Mouse (Mus musculus) bone marrow, adult 2 months (tissue): ENCODE measurements around the gene Pappa. TPM values are rescaled to one million over a fixed set of nuclear protein-coding genes. Genes with fewer than 3 reads are reported as not detected.

Source experiments
- H3K27ac ChIP-seq: fragments of 200-500 bp; 2 replicates; pipeline ENCODE4 v1.5.1; 2012; ENCODE audit warnings: low read depth, mild to moderate bottlenecking, control low read depth, inconsistent platforms, low read length; ENCODE audit not compliant: control insufficient read depth, poor library complexity, insufficient read depth
- H3K4me1 ChIP-seq: fragments of 200-500 bp; 2 replicates; pipeline ENCODE4 v1.6.1; 2011; ENCODE audit warnings: low read length; ENCODE audit not compliant: control insufficient read depth, insufficient read depth
- H3K4me3 ChIP-seq: fragments of 200-500 bp; replicated peaks from 2 replicates; pipeline ENCODE3; 2011; ENCODE audit warnings: mild to moderate bottlenecking, low read depth, low read length, control low read depth; ENCODE audit not compliant: control insufficient read depth
- CTCF ChIP-seq: fragments of 200-500 bp; IDR thresholded peaks from 2 replicates; pipeline ENCODE4 v1.5.1; 2011; ENCODE audit warnings: low read length, control low read depth; ENCODE audit not compliant: control insufficient read depth, insufficient read depth
- POLR2A ChIP-seq: fragments of 200-500 bp; IDR thresholded peaks from 2 replicates; pipeline ENCODE4 v1.6.1; 2011; ENCODE audit warnings: low read depth, mild to moderate bottlenecking, control low read depth, low read length, borderline replicate concordance; ENCODE audit not compliant: control insufficient read depth
- WGBS: fragments of 180-500 bp; shearing (Covaris S2); methylation state at CpG from one replicate; pipeline ENCODE4 v1.1.7; 2018; 5-methylcytosine and 5-hydroxymethylcytosine counted together
- polyA plus RNA-seq: library from polyadenylated mRNA; stranded (reverse); fragments of >200 nt; gene quantifications from 2 replicates; pipeline ENCODE4 v1.2.4, GENCODE M21; 2011; ENCODE audit warnings: low replicate concordance; ENCODE audit not compliant: missing spikeins, insufficient read depth, insufficient read length

The Pappa gene
- polyA plus RNA-seq, 1 experiment = 2.2 TPM

DNA sequence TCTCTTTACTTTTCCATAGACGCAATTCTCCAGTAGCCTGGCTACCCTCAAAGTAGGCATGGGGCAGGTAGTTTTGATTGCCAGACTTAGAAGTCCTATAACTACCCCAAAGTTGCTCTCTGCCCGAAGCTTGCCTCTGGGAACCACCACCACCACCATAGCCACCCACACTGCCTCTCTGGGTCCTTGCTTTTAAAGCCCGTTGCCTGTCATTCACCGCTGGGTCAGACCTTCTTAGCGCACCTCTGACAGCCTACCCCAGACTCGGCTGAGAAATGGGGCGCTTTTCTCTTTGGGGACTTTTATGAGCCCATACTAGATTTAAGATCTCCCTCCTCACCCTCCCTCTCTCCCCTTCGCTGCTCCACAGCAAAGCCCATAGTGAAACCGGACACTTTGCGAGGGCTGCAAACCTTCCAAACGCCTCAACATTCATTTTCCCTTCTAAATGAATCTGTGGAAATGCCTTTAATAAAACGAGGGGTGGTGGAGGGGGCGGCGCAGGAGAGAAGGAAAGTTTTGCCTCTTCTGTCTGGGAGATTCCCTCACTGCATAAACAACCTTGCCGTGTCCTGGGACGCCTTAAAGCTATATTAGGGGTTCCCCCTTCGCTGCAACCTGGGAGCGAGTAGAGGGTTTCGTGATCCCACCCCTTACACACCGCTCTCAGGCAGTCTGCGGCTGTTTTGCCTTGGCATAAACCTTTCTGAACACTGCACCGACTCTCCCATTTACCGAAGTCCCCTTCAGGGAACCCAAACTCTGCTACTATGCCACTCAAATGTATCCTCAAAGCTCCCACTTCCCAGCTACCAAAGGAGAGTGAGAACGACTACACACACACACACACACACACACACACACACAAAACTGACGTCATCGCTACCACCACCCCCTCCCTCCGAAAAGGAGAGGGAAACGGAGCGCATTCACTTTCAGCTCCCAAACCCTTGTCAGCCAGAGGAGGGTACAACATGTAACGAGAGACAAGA lies 1.7 kb downstream of the Pappa start:
- under 1% methylated on average over 30 of the region's 30 CpGs for WGBS
- H3K4me3 ChIP-seq = no peak overlapping the region
- TF ChIP-seq CTCF = no peak
- TF ChIP-seq POLR2A = no peak
- no peaks in the 10 kb centered on the region for H3K4me1 ChIP-seq
- H3K27ac ChIP-seq = 0 out of 2 replicates have a peak overlapping the region, but pooled peaks have one; percentile 9

- WGBS = 9% methylated on average over 23 of the region's 23 CpGs
- H3K4me3 ChIP-seq = no peak overlapping the region
Measured at GRCm38 (mm10) chr4:65126451-65127290, 2.7 kb downstream of the Pappa start.

GRCm38 (mm10) chr4:65127291-65127590 lies 3.3 kb downstream of the Pappa start:
- Histone ChIP-seq H3K4me3 (no peak overlapping the region), H3K27ac (no peak overlapping the region), H3K4me1 (no peaks in the 10 kb centered on the region)
- WGBS = 60% methylated on average over 6 of the region's 6 CpGs
- no peak for TF ChIP-seq POLR2A
- TF ChIP-seq CTCF = no peak

More at GRCm38 (mm10) chr4:65126451-65127290, 2.7 kb downstream of the Pappa start:
- Histone ChIP-seq H3K4me1 (no peaks in the 10 kb centered on the region), H3K27ac (no peak overlapping the region)
- no peak for TF ChIP-seq POLR2A
- no peak for TF ChIP-seq CTCF

DNA sequence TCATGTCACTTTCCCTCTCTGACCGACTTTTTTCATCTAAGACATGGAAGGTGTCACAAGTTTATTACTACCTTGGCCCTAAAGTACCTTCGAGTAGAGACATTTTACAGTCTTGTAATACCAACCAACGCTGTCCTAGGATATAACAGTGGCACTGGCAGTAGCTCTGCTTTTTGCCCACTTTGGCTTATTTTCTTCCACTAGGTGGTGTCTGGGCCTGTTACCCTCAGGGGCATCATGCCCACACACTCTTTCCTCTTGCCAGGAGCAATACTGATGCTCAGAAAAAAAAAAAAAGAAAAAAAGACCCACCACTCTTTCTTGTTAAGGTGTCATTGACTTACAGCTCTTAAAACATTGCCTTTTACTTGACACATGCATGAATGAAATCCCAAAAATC lies 8.7 kb downstream of the Pappa start:
- TF ChIP-seq CTCF = no peak
- TF ChIP-seq POLR2A = no peak
- Histone ChIP-seq H3K4me3 (no peak overlapping the region), H3K4me1 (no peaks in the 10 kb centered on the region), H3K27ac (no peak overlapping the region)
- 71% methylated on average over 3 of the region's 3 CpGs for WGBS

GRCm38 (mm10) chr4:65134358-65134757 lies 10.4 kb downstream of the Pappa start:
- Histone ChIP-seq H3K4me3 (no peak overlapping the region), H3K4me1 (no peaks in the 10 kb centered on the region), H3K27ac (no peak overlapping the region)
- TF ChIP-seq CTCF (no peak), POLR2A (no peak)
- 63% methylated on average over 5 of the region's 5 CpGs for WGBS

DNA sequence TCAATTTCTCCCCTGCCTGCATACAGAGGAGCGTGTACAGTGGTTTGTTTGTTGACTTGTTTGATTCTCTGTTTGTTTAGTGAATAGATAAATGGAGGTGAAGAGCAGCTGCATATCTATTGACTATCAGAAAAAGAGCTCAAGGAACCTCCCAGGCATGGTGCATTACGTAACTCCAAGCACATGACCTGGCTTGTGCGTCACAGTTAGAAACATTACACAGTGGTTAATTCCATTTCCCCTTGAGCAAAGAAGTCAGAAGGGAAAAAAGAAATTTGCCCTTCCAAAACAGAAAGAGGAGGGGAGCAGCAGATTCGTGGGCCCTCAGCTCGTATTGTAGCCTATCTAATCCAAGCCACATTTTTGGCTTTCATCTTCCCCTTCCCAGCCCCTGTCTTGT lies 11.1 kb downstream of the Pappa start:
- no peak overlapping the region for H3K27ac ChIP-seq
- 41% methylated on average over 5 of the region's 5 CpGs for WGBS
- TF ChIP-seq CTCF (no peak), POLR2A (no peak)

DNA sequence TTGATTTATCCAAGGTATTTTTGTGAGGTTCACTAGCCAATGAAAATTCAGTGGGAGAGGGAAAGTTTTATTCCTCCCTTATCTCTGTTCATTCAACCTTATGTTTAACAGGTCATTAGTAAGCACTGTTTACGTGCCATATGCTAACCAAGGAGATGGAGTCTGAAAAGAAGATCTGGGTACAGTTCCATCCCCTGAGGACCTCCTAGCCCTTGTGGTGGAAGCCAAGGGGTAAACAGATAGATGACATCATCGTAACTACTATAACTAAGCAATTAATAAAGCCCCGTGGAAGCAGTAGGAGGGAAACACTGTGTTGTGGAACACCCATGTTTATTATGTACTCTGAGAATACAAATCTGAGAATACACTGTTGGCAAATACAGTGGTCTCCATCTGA lies 12.6 kb downstream of the Pappa start:
- H3K4me3 ChIP-seq = no peak overlapping the region
- TF ChIP-seq CTCF = no peak
- no peaks in the 10 kb centered on the region for H3K4me1 ChIP-seq
- H3K27ac ChIP-seq = no peak overlapping the region
- 74% methylated on average over 3 of the region's 3 CpGs for WGBS

More for the DNA sequence above, 11.1 kb downstream of the Pappa start:
- no peaks in the 10 kb centered on the region for H3K4me1 ChIP-seq
- H3K4me3 ChIP-seq = no peak overlapping the region

- Histone ChIP-seq H3K4me1 (no peaks in the 10 kb centered on the region), H3K4me3 (no peak overlapping the region), H3K27ac (no peak overlapping the region)
- 83% methylated on average over 1 of the region's 1 CpGs for WGBS
- TF ChIP-seq POLR2A (no peak), CTCF (no peak)
Measured at GRCm38 (mm10) chr4:65146936-65147335, 23.0 kb downstream of the Pappa start.
